Mouse (Mus musculus): ENCODE measurements around the gene Gm20388.

DNA sequence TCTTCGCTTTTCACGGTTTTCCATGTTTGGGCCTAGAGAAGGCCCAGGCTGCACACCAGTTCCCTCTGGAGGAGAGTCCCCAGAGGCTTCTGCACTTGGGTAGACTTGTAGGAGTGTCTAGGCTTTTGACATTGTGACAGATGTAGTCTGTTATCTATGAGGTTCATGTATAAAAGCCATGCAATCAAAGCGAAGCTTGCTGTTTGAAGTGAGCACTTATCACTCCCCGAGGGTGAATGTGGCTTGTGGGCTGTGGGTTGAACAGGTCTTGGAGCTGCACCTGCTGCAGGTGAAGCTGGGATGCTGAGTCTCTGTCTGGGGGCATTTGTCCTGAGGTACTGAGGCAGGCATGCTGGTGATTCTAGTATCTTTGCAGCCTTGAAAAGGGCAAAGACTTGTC is 2057.9 kb downstream of the Gm20388 start:
- no peak for TF ChIP-seq POLR2A (IDR thresholded peaks at IDR 0.05; ENCODE audit: borderline replicate concordance, extremely low read depth, insufficient read depth, insufficient read length, poor library complexity, severe bottlenecking)
- TF ChIP-seq CTCF (IDR thresholded peaks at IDR 0.05; ENCODE audit: borderline replicate concordance, extremely low read depth, insufficient read depth, insufficient read length) = no peak

Data from brain, embryonic 14.5 days (tissue).